Mouse (Mus musculus): ENCODE measurements around the gene Sugct. TPM values are rescaled to one million over a fixed set of nuclear protein-coding genes. Genes with fewer than 3 reads are reported as not detected.

Gene Sugct
- polyA plus RNA-seq, 1 experiment from 2014 or later, result 3.7 TPM

- no peak overlapping the region for H3K9ac ChIP-seq (ENCODE audit: low read length)
- H3K9me3 ChIP-seq (ENCODE audit: control insufficient read depth, low read length), result no peaks in the 10 kb centered on the region
- H3K4me3 ChIP-seq (ENCODE audit: low read depth, low read length), result no peak overlapping the region
- WGBS, result 68% methylated on average over 3 of the region's 3 CpGs
- no peaks in the 10 kb centered on the region for H3K27me3 ChIP-seq (replicated peaks; ENCODE audit: control insufficient read depth, insufficient read depth, low read length)
- no peak for DNase-seq (ENCODE audit: low spot score)
- ATAC-seq (replicated peaks; ENCODE audit: low FRiP score, low TSS enrichment, low read depth), result no peak
- H3K4me1 ChIP-seq (replicated peaks; ENCODE audit: control insufficient read depth, insufficient read depth, low read length), result no peaks in the 10 kb centered on the region
- no peaks in the 10 kb centered on the region for H3K36me3 ChIP-seq (ENCODE audit: control insufficient read depth, insufficient read depth, low read length)
- no peak overlapping the region for H3K4me2 ChIP-seq (ENCODE audit: low read length)
- no peak overlapping the region for H3K27ac ChIP-seq (ENCODE audit: low read depth)
These were observed 529.4 kb downstream of the Sugct start for GRCm38 (mm10) chr13:17165917-17166316.

- Histone ChIP-seq H3K36me3 (ENCODE audit: control insufficient read depth, insufficient read depth, low read length) (no peaks in the 10 kb centered on the region), H3K27me3 (replicated peaks; ENCODE audit: control insufficient read depth, insufficient read depth, low read length) (no peaks in the 10 kb centered on the region), H3K4me1 (replicated peaks; ENCODE audit: control insufficient read depth, insufficient read depth, low read length) (no peaks in the 10 kb centered on the region), H3K27ac (ENCODE audit: low read depth) (no peak overlapping the region), H3K9ac (ENCODE audit: low read length) (no peak overlapping the region), H3K9me3 (ENCODE audit: control insufficient read depth, low read length) (no peaks in the 10 kb centered on the region), H3K4me2 (ENCODE audit: low read length) (no peak overlapping the region), H3K4me3 (ENCODE audit: low read depth, low read length) (no peak overlapping the region)
- 71% methylated on average over 3 of the region's 3 CpGs for WGBS
- ATAC-seq (replicated peaks; ENCODE audit: low FRiP score, low TSS enrichment, low read depth), result no peak
- no peak for DNase-seq (ENCODE audit: low spot score)
These were observed 530.6 kb downstream of the Sugct start for GRCm38 (mm10) chr13:17164721-17165120.

GRCm38 (mm10) chr13:17146441-17146992, 548.8 kb downstream of the Sugct start:
- no peaks in the 10 kb centered on the region for H3K4me1 ChIP-seq (replicated peaks; ENCODE audit: control insufficient read depth, insufficient read depth, low read length)
- no peak overlapping the region for H3K27ac ChIP-seq (ENCODE audit: low read depth)
- no peaks in the 10 kb centered on the region for H3K36me3 ChIP-seq (ENCODE audit: control insufficient read depth, insufficient read depth, low read length)
- DNase-seq (ENCODE audit: low spot score) (no peak), ATAC-seq (replicated peaks; ENCODE audit: low FRiP score, low TSS enrichment, low read depth) (no peak)
- no peaks in the 10 kb centered on the region for H3K9me3 ChIP-seq (ENCODE audit: control insufficient read depth, low read length)
- H3K4me2 ChIP-seq (ENCODE audit: low read length), result no peak overlapping the region
- H3K27me3 ChIP-seq (replicated peaks; ENCODE audit: control insufficient read depth, insufficient read depth, low read length), result no peaks in the 10 kb centered on the region
- H3K9ac ChIP-seq (ENCODE audit: low read length), result no peak overlapping the region
- no peak overlapping the region for H3K4me3 ChIP-seq (ENCODE audit: low read depth, low read length)

- Histone ChIP-seq H3K36me3 (ENCODE audit: control insufficient read depth, insufficient read depth, low read length) (no peaks in the 10 kb centered on the region), H3K27ac (ENCODE audit: low read depth) (no peak overlapping the region), H3K4me3 (ENCODE audit: low read depth, low read length) (no peak overlapping the region), H3K27me3 (replicated peaks; ENCODE audit: control insufficient read depth, insufficient read depth, low read length) (no peaks in the 10 kb centered on the region), H3K9ac (ENCODE audit: low read length) (no peak overlapping the region), H3K4me1 (replicated peaks; ENCODE audit: control insufficient read depth, insufficient read depth, low read length) (no peaks in the 10 kb centered on the region), H3K9me3 (ENCODE audit: control insufficient read depth, low read length) (no peaks in the 10 kb centered on the region), H3K4me2 (ENCODE audit: low read length) (no peak overlapping the region)
- no peak for ATAC-seq (replicated peaks; ENCODE audit: low FRiP score, low TSS enrichment, low read depth)
- 48% methylated on average over 3 of the region's 3 CpGs for WGBS
- DNase-seq (ENCODE audit: low spot score), result no peak
These were observed 579.3 kb downstream of the Sugct start for GRCm38 (mm10) chr13:17116073-17116472.

- Histone ChIP-seq H3K27me3 (replicated peaks; ENCODE audit: control insufficient read depth, insufficient read depth, low read length) (no peaks in the 10 kb centered on the region), H3K36me3 (ENCODE audit: control insufficient read depth, insufficient read depth, low read length) (no peaks in the 10 kb centered on the region), H3K4me3 (ENCODE audit: low read depth, low read length) (no peak overlapping the region), H3K9me3 (ENCODE audit: control insufficient read depth, low read length) (no peaks in the 10 kb centered on the region), H3K4me1 (replicated peaks; ENCODE audit: control insufficient read depth, insufficient read depth, low read length) (no peaks in the 10 kb centered on the region), H3K9ac (ENCODE audit: low read length) (no peak overlapping the region), H3K27ac (ENCODE audit: low read depth) (no peak overlapping the region), H3K4me2 (ENCODE audit: low read length) (no peak overlapping the region)
- no peak for ATAC-seq (replicated peaks; ENCODE audit: low FRiP score, low TSS enrichment, low read depth)
- WGBS, result 82% methylated on average over 1 of the region's 1 CpGs
- DNase-seq (ENCODE audit: low spot score), result no peak
These were observed 593.0 kb downstream of the Sugct start for GRCm38 (mm10) chr13:17102372-17102771.

GRCm38 (mm10) chr13:17086547-17086946, 608.8 kb downstream of the Sugct start:
- peaks cover 16% of the 10 kb centered on the region; the same call in 1 of the 2 replicates for H3K4me1 ChIP-seq (replicated peaks; ENCODE audit: control insufficient read depth, insufficient read depth, low read length)
- H3K27ac ChIP-seq (ENCODE audit: low read depth), result no peak overlapping the region
- H3K4me3 ChIP-seq (ENCODE audit: low read depth, low read length), result no peak overlapping the region
- H3K9ac ChIP-seq (ENCODE audit: low read length), result no peak overlapping the region
- no peaks in the 10 kb centered on the region for H3K36me3 ChIP-seq (ENCODE audit: control insufficient read depth, insufficient read depth, low read length)
- DNase-seq (ENCODE audit: low spot score) (no peak), ATAC-seq (replicated peaks; ENCODE audit: low FRiP score, low TSS enrichment, low read depth) (no peak)
- H3K27me3 ChIP-seq (replicated peaks; ENCODE audit: control insufficient read depth, insufficient read depth, low read length), result no peaks in the 10 kb centered on the region
- WGBS, result 7% methylated on average over 2 of the region's 2 CpGs
- H3K4me2 ChIP-seq (ENCODE audit: low read length), result no peak overlapping the region
- 0 out of 2 replicates have a peak, but pooled peaks cover 3% of the 10 kb centered on the region for H3K9me3 ChIP-seq (ENCODE audit: control insufficient read depth, low read length)

- peak; percentile 57 for DNase-seq (ENCODE audit: low spot score)
- H3K4me1 ChIP-seq (replicated peaks; ENCODE audit: control insufficient read depth, insufficient read depth, low read length), result peaks cover 16% of the 10 kb centered on the region; the same call in 1 of the 2 replicates
- no peak for ATAC-seq (replicated peaks; ENCODE audit: low FRiP score, low TSS enrichment, low read depth)
These were observed 609.2 kb downstream of the Sugct start for GRCm38 (mm10) chr13:17086146-17086545.

GRCm38 (mm10) chr13:17084946-17085852, 610.2 kb downstream of the Sugct start:
- Histone ChIP-seq H3K27me3 (replicated peaks; ENCODE audit: control insufficient read depth, insufficient read depth, low read length) (no peaks in the 10 kb centered on the region), H3K4me2 (ENCODE audit: low read length) (no peak overlapping the region), H3K4me1 (replicated peaks; ENCODE audit: control insufficient read depth, insufficient read depth, low read length) (peaks cover 16% of the 10 kb centered on the region; the same call in 1 of the 2 replicates), H3K9ac (ENCODE audit: low read length) (no peak overlapping the region), H3K36me3 (ENCODE audit: control insufficient read depth, insufficient read depth, low read length) (no peaks in the 10 kb centered on the region), H3K9me3 (ENCODE audit: control insufficient read depth, low read length) (0 out of 2 replicates have a peak, but pooled peaks cover 3% of the 10 kb centered on the region), H3K4me3 (ENCODE audit: low read depth, low read length) (no peak overlapping the region), H3K27ac (ENCODE audit: low read depth) (no peak overlapping the region)
- DNase-seq (ENCODE audit: low spot score), result no peak
- no peak for ATAC-seq (replicated peaks; ENCODE audit: low FRiP score, low TSS enrichment, low read depth)
- 55% methylated on average over 6 of the region's 6 CpGs for WGBS

More at GRCm38 (mm10) chr13:17086146-17086545, 609.2 kb downstream of the Sugct start:
- no peak overlapping the region for H3K4me3 ChIP-seq (ENCODE audit: low read depth, low read length)
- H3K27ac ChIP-seq (ENCODE audit: low read depth), result no peak overlapping the region
- no peak overlapping the region for H3K4me2 ChIP-seq (ENCODE audit: low read length)
- 0 out of 2 replicates have a peak, but pooled peaks cover 3% of the 10 kb centered on the region for H3K9me3 ChIP-seq (ENCODE audit: control insufficient read depth, low read length)
- H3K9ac ChIP-seq (ENCODE audit: low read length), result no peak overlapping the region
- no peaks in the 10 kb centered on the region for H3K36me3 ChIP-seq (ENCODE audit: control insufficient read depth, insufficient read depth, low read length)
- H3K27me3 ChIP-seq (replicated peaks; ENCODE audit: control insufficient read depth, insufficient read depth, low read length), result no peaks in the 10 kb centered on the region
